Comparison of ENCODE assay signal across 18 mouse cellular contexts in genomic region chr13:39001434-39001833, GRCm38 (mm10). TPM values are rescaled to one million over a fixed set of nuclear protein-coding genes. Genes with fewer than 3 reads are reported as not detected.
DNase-seq lines count a peak whose midpoint lies in the region; ATAC-seq and TF ChIP-seq lines count a peak whose summit lies in the region.
"Had no signal": no experiment of that assay in that cellular context is flagged by ENCODE, and none has a peak within 500 bp of the region (broad histone marks: within the 10 kb centered on the region; RNA-seq: fewer than 3 reads in every experiment).

No protein-coding gene starts in this region.

- no peaks in the 10 kb centered on the region; the same call in 1 of the 2 replicates for H3K9me3 ChIP-seq in heart, embryonic 12.5 days (replicated peaks)
- H3K9me3 ChIP-seq: embryonic facial prominence, embryonic 10.5 days; forebrain, embryonic 15.5 days; hindbrain, embryonic 10.5 days; hindbrain, embryonic 15.5 days had no signal

- WGBS in heart, embryonic 12.5 days, result 38% methylated on average over 11 of the region's 11 CpGs

- intact Hi-C loops in heart, postnatal 10 days (cut with DNase I), result no loop called here

- TF ChIP-seq CTCF in testis, adult 2 months (IDR thresholded peaks at IDR 0.05; ENCODE audit: control insufficient read depth, insufficient read depth, insufficient replicate concordance, low read depth, low read length), result no peak

- no peak overlapping the region for H3K9ac ChIP-seq in heart, embryonic 12.5 days
- H3K9ac ChIP-seq: forebrain, embryonic 15.5 days; hindbrain, embryonic 15.5 days had no signal

- ATAC-seq in heart, embryonic 12.5 days (ENCODE audit: insufficient number of reproducible peaks, low FRiP score), result peak; percentile 61; the same call in 1 of the 2 replicates
- no peak for ATAC-seq in monocyte, adult 5-6 weeks (replicated peaks; ENCODE audit: insufficient number of reproducible peaks, low FRiP score, low TSS enrichment, poor library complexity, severe bottlenecking)
- ATAC-seq in erythroid progenitor cell, adult 5-6 weeks (replicated peaks; ENCODE audit: low FRiP score, poor library complexity, severe bottlenecking), result no peak
- ATAC-seq: forebrain, embryonic 15.5 days; intestine, embryonic 16.5 days had no signal

- no peaks in the 10 kb centered on the region for H3K36me3 ChIP-seq in testis, adult 2 months (ENCODE audit: control insufficient read depth, insufficient read depth, low read length)
- H3K36me3 ChIP-seq in heart, embryonic 12.5 days, result no peaks in the 10 kb centered on the region
- H3K36me3 ChIP-seq: embryonic facial prominence, embryonic 10.5 days; forebrain, embryonic 15.5 days; hindbrain, embryonic 10.5 days; hindbrain, embryonic 15.5 days had no signal

- no peak for DNase-seq in testis, postnatal 14 days (ENCODE audit: low spot score)
- peak; percentile 21 to 23 for DNase-seq in heart, postnatal 10 days
- DNase-seq in kidney, postnatal 10 days, result no peak
- DNase-seq: adrenal gland, adult 8-10 months; adrenal gland, postnatal 36 days; cerebellum, adult 2 months; cerebellum, postnatal 10 days; gastrocnemius, postnatal 36 days; kidney, adult 2 months had no signal

- H3K27me3 ChIP-seq in testis, adult 2 months (ENCODE audit: control insufficient read depth, insufficient read depth, low read length), result no peaks in the 10 kb centered on the region
- no peaks in the 10 kb centered on the region for H3K27me3 ChIP-seq in heart, embryonic 12.5 days (replicated peaks)
- H3K27me3 ChIP-seq: forebrain, embryonic 15.5 days; hindbrain, embryonic 15.5 days had no signal

- H3K4me1 ChIP-seq in testis, adult 2 months (ENCODE audit: control insufficient read depth, insufficient read depth, low read length), result no peaks in the 10 kb centered on the region; the same call in none of the 2 replicates
- H3K4me1 ChIP-seq in heart, embryonic 12.5 days (replicated peaks), result peaks cover 8% of the 10 kb centered on the region; the same call in 1 of the 2 replicates
- H3K4me1 ChIP-seq: embryonic facial prominence, embryonic 10.5 days; forebrain, embryonic 15.5 days; hindbrain, embryonic 10.5 days; hindbrain, embryonic 15.5 days had no signal

- H3K4me3 ChIP-seq in testis, adult 2 months (ENCODE audit: control insufficient read depth, low read depth, low read length), result peak overlapping the region; percentile 49
- H3K4me3 ChIP-seq in heart, embryonic 12.5 days, result no peak overlapping the region
- H3K4me3 ChIP-seq: embryonic facial prominence, embryonic 10.5 days; forebrain, embryonic 15.5 days; hindbrain, embryonic 10.5 days; hindbrain, embryonic 15.5 days had no signal

- no peak overlapping the region for H3K4me2 ChIP-seq in heart, embryonic 12.5 days
- H3K4me2 ChIP-seq: forebrain, embryonic 15.5 days; hindbrain, embryonic 15.5 days had no signal

- H3K27ac ChIP-seq in testis, adult 2 months (ENCODE audit: control insufficient read depth, insufficient read depth, low read depth, low read length), result no peak overlapping the region
- no peak overlapping the region for H3K27ac ChIP-seq in heart, embryonic 12.5 days (ENCODE audit: poor library complexity, severe bottlenecking)
- H3K27ac ChIP-seq: embryonic facial prominence, embryonic 10.5 days; forebrain, embryonic 15.5 days; hindbrain, embryonic 10.5 days; hindbrain, embryonic 15.5 days had no signal

- TF ChIP-seq POLR2A in testis, adult 2 months (IDR thresholded peaks at IDR 0.05; ENCODE audit: control insufficient read depth, low read depth, low read length), result no peak

RNA-seq across cellular contexts. Expression of gene Slc35b3, which starts 40.8 kb away (rescaled TPM):
- polyA plus RNA-seq in testis, adult 2 months (2012; rRNA removed), result 11.1 and 14.2 TPM in 2 replicates
- 25.0 and 26.8 TPM in 2 replicates for polyA plus RNA-seq in heart, embryonic 12.5 days (2016; fragmentation: Nextera tagmentation; extraction: Ambion mirVana)
- 1 to 10 TPM; 8.0 to 8.7 TPM for total RNA-seq in heart, postnatal 10 days (2021)
- 53.4 to 68.6 TPM (median 65.8 TPM) in 3 replicates for total RNA-seq in monocyte, adult 5-6 weeks (2017)
- 13.3 and 23.1 TPM in 2 replicates for total RNA-seq in erythroid progenitor cell, adult 5-6 weeks (2015; ENCODE audit: low replicate concordance)
- total RNA-seq in erythroid progenitor cell, adult 5-6 weeks (2017; ENCODE audit: low replicate concordance), result 6.7 and 7.2 TPM in 2 replicates

Comparison
In these comparisons a context has a peak if more than half of its experiments do, and no peak if none do; other contexts are left out.
1. DNase-seq: peak in heart, postnatal 10 days (2 of 2); none in testis, postnatal 14 days (single experiment) and kidney, postnatal 10 days (single experiment).